Mouse (Mus musculus) embryonic facial prominence, embryonic 10.5 days (tissue): ENCODE results near the gene Klrc1. TPM values are rescaled to one million over a fixed set of nuclear protein-coding genes. Genes with fewer than 3 reads are reported as not detected.
"Not testable (repeated sequence)": the region's sequence is repeated elsewhere in the genome, so short reads cannot be mapped to it uniquely, and the experiment has no call there.

Experiments
- DNase-seq: peaks from one replicate; pipeline ENCODE4 v3.0.0-alpha.2; 2017; ENCODE audit warnings: low spot score
- H3K27ac ChIP-seq: fragments of 300-500 bp; sonication (generic); replicated peaks from 2 replicates; pipeline ENCODE4 v1.5.1; 2016; ENCODE audit warnings: mild to moderate bottlenecking
- H3K27me3 ChIP-seq: fragments of 300-500 bp; sonication (generic); replicated peaks from 2 replicates; pipeline ENCODE4 v1.6.1; 2016; ENCODE audit warnings: low read depth, mild to moderate bottlenecking; ENCODE audit not compliant: poor library complexity, severe bottlenecking
- H3K36me3 ChIP-seq: fragments of 300-500 bp; sonication (generic); replicated peaks from 2 replicates; pipeline ENCODE4 v1.6.1; 2016; ENCODE audit warnings: mild to moderate bottlenecking, moderate library complexity
- H3K4me1 ChIP-seq: fragments of 300-500 bp; sonication (generic); 2 replicates; pipeline ENCODE4 v1.6.1; 2016
- H3K4me3 ChIP-seq: fragments of 300-500 bp; sonication (generic); 2 replicates; pipeline ENCODE4 v1.5.1; 2016; ENCODE audit warnings: mild to moderate bottlenecking, moderate library complexity
- H3K9me3 ChIP-seq: fragments of 300-500 bp; sonication (generic); 2 replicates; pipeline ENCODE4 v1.6.1; 2016; ENCODE audit warnings: mild to moderate bottlenecking
- WGBS: fragments of 180-500 bp; shearing (Covaris S2); methylation state at CpG from one replicate; pipeline ENCODE4 v1.1.7; 2016; 5-methylcytosine and 5-hydroxymethylcytosine counted together
- polyA plus RNA-seq: library from polyadenylated mRNA; unstranded; fragments of >200 nt; fragmentation: Nextera tagmentation; extraction: Ambion mirVana; gene quantifications from 2 replicates; pipeline ENCODE4 v1.2.1, GENCODE M21; 2016

Klrc1 gene
- not detected in 2 replicates for polyA plus RNA-seq

- no peak for DNase-seq
- Histone ChIP-seq H3K27me3 (no peaks in the 10 kb centered on the region), H3K4me3 (no peak within 1 kb of the TSS), H3K36me3 (no peaks in the 10 kb centered on the region), H3K27ac (no peak within 1 kb of the TSS), H3K4me1 (no peaks in the 10 kb centered on the region), H3K9me3 (no peaks in the 10 kb centered on the region)
- 77% methylated on average over 3 of the region's 3 CpGs for WGBS
These were observed at the start of gene Klrc1 for GRCm38 (mm10) chr6:129678873-129679272. Gene Klrc1, minus strand, starts transcription at chr6:129678973.

DNA sequence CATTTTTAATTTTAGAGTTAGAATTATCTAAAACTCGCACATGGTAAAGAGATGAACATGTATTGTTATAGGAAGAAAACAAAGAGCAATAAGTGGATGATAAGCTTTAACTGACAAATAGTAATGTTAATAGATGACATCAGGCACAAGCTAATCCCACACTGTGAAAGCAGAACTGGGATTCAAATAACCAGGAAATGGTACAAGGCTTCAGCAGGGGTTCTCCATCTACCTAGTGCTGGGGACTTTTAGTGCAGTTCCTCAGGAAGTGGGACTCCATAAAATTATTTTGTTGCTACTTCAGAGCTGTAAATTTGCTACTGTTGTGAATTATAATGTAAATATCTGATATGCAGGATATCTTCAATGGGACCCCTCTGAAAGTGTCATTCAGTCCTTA lies 48.5 kb upstream of the Klrc1 start:
- Histone ChIP-seq H3K36me3 (no peaks in the 10 kb centered on the region), H3K27me3 (no peaks in the 10 kb centered on the region), H3K27ac (no peak overlapping the region), H3K9me3 (no peaks in the 10 kb centered on the region), H3K4me3 (no peak overlapping the region), H3K4me1 (no peaks in the 10 kb centered on the region)
- 86% methylated on average over 1 of the region's 1 CpGs for WGBS
- no peak for DNase-seq

GRCm38 (mm10) chr6:129721390-129721789 lies 42.6 kb upstream of the Klrc1 start:
- DNase-seq, result no peak
- Histone ChIP-seq H3K4me1 (no peaks in the 10 kb centered on the region), H3K9me3 (peaks cover 5% of the 10 kb centered on the region; the same call in 1 of the 2 replicates), H3K4me3 (no peak overlapping the region), H3K36me3 (no peaks in the 10 kb centered on the region), H3K27ac (no peak overlapping the region), H3K27me3 (no peaks in the 10 kb centered on the region)
- 54% methylated on average over 1 of the region's 1 CpGs for WGBS

- WGBS, result 46% methylated on average over 3 of the region's 3 CpGs
These were observed 41.7 kb upstream of the Klrc1 start for GRCm38 (mm10) chr6:129720487-129720886.

GRCm38 (mm10) chr6:129717032-129717431 lies 38.3 kb upstream of the Klrc1 start, which contains the start of gene Klri1:
Gene Klri1, minus strand, starts transcription at chr6:129717132.
- H3K4me1 ChIP-seq, result no peaks in the 10 kb centered on the region
- DNase-seq, result no peak
- no peaks in the 10 kb centered on the region for H3K27me3 ChIP-seq
- WGBS, result 93% methylated on average over 4 of the region's 4 CpGs
- H3K4me3 ChIP-seq, result no peak within 1 kb of the TSS
- no peak within 1 kb of the TSS for H3K27ac ChIP-seq
- no peaks in the 10 kb centered on the region for H3K36me3 ChIP-seq
- H3K9me3 ChIP-seq, result peaks cover 8% of the 10 kb centered on the region; the same call in 1 of the 2 replicates

More at GRCm38 (mm10) chr6:129720487-129720886, 41.7 kb upstream of the Klrc1 start:
- no peak for DNase-seq
- H3K4me3 ChIP-seq, result no peak overlapping the region
- H3K36me3 ChIP-seq, result no peaks in the 10 kb centered on the region
- H3K27me3 ChIP-seq, result no peaks in the 10 kb centered on the region
- peaks cover 5% of the 10 kb centered on the region; the same call in 1 of the 2 replicates for H3K9me3 ChIP-seq
- no peaks in the 10 kb centered on the region for H3K4me1 ChIP-seq
- no peak overlapping the region for H3K27ac ChIP-seq

DNA sequence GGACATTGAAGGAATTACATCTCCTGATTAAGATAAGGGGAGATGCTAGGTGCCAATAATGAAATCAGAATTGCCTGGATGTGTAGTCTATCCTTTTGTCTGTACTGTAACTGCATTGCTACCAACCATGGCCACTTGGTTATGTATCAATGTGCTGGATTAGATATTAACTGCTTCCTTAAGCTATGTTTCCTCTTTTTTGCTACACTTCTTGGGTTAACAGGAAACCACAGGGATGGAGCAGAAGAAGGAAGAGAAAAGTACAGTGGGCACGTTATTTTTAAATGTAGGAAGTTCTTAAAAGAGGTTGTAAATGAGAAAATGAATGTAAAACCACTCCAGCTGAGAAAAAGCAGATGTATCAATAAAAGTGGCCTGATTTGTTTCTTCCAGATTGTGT lies 34.8 kb upstream of the Klrc1 start:
- DNase-seq, result no peak
- whole genome bisulfite sequencing, result 46% methylated on average over 1 of the region's 1 CpGs

DNA sequence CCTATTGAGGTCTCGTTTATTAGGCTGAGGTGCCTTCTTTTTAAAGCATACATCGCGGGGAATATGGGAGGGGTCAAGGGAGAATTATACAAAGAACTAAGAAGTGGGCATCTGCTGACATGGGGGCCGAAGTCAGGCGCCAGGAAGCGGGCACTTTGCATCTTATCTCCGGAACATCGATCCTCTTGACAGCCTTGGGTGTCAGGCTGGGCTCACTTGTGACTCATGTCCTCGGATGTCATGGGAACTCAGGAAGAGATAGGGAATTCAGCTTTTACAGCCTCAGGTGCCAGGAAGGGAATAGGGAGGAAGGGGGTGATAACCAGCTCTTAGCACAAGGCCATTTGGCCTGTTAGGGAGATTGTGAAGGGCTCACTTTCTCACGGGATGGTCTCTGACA lies 12.7 kb upstream of the Klrc1 start:
- H3K36me3 ChIP-seq, H3K27me3 ChIP-seq, H3K4me3 ChIP-seq, DNase-seq, H3K27ac ChIP-seq, H3K4me1 ChIP-seq, H3K9me3 ChIP-seq: not testable (repeated sequence)
- 84% methylated on average over 10 of the region's 10 CpGs for WGBS

More for the DNA sequence above, 34.8 kb upstream of the Klrc1 start:
- Histone ChIP-seq H3K4me1 (no peaks in the 10 kb centered on the region), H3K9me3 (0 out of 2 replicates have a peak, but pooled peaks cover 5% of the 10 kb centered on the region), H3K27ac (no peak overlapping the region), H3K27me3 (no peaks in the 10 kb centered on the region), H3K36me3 (no peaks in the 10 kb centered on the region), H3K4me3 (no peak overlapping the region)

GRCm38 (mm10) chr6:129680379-129680778 lies 1.6 kb upstream of the Klrc1 start:
- Histone ChIP-seq H3K9me3 (0 out of 2 replicates have a peak, but pooled peaks cover 4% of the 10 kb centered on the region), H3K27ac (no peak overlapping the region), H3K4me1 (no peaks in the 10 kb centered on the region), H3K27me3 (no peaks in the 10 kb centered on the region), H3K4me3 (no peak overlapping the region), H3K36me3 (no peaks in the 10 kb centered on the region)
- WGBS, result 74% methylated on average over 1 of the region's 1 CpGs
- DNase-seq, result no peak

GRCm38 (mm10) chr6:129661301-129661700 lies 17.5 kb downstream of the Klrc1 start:
- H3K9me3 ChIP-seq, H3K27ac ChIP-seq, H3K4me3 ChIP-seq, DNase-seq, H3K27me3 ChIP-seq, H3K4me1 ChIP-seq, H3K36me3 ChIP-seq: not testable (repeated sequence)
- 80% methylated on average over 1 of the region's 3 CpGs for WGBS

DNA sequence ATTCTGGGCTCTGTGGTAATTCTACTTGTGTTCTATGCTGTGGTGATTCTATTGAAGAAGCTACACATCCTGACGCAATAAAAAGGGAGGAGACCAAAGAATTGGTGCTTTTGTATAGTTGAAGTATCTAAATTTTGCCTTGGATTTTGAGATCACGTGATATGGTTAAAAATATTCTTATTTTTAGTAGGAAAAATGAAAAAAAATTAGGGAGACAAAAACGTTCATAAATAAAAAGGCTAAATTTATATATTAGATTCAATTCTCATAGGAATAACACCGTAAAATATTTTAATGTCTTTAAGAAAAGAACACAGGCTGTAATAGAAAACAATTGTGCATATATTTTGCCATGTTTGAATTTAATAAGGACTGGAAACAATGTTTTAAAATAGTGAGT lies 18.2 kb downstream of the Klrc1 start, which contains the start of gene Klrc2:
Gene Klrc2, minus strand, starts transcription at position 101 of the 400 bp plus-strand sequence.
- H3K9me3 ChIP-seq, H3K4me3 ChIP-seq, H3K27me3 ChIP-seq, H3K27ac ChIP-seq, H3K4me1 ChIP-seq, H3K36me3 ChIP-seq, DNase-seq: not testable (repeated sequence)
- 78% methylated on average over 4 of the region's 4 CpGs for WGBS

- WGBS, result 90% methylated on average over 1 of the region's 3 CpGs
- DNase-seq, H3K4me1 ChIP-seq, H3K27me3 ChIP-seq, H3K9me3 ChIP-seq, H3K4me3 ChIP-seq, H3K27ac ChIP-seq, H3K36me3 ChIP-seq: not testable (repeated sequence)
These were observed 34.7 kb downstream of the Klrc1 start for GRCm38 (mm10) chr6:129644054-129644453.

DNA sequence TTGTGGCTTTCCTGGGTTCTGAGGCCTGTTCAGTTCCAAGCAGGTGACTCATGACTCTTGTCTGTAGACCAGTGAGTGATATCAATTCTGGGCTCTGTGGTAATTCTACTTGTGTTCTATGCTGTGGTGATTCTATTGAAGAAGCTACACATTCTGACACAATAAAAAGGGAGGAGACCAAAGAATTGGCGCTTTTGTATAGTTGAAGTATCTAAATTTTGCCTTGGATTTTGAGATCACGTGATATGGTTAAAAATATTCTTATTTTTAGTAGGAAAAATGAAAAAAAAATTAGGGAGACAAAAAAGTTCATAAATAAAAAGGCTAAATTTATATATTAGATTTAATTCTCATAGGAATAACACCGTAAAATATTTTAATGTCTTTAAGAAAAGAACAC lies 35.5 kb downstream of the Klrc1 start, which contains the start of gene Klrc3:
Gene Klrc3, minus strand, starts transcription at position 101 of the 400 bp plus-strand sequence.
- H3K4me1 ChIP-seq, H3K27ac ChIP-seq, H3K4me3 ChIP-seq, H3K9me3 ChIP-seq, DNase-seq, H3K36me3 ChIP-seq, H3K27me3 ChIP-seq: not testable (repeated sequence)
- WGBS, result 84% methylated on average over 3 of the region's 3 CpGs

- H3K9me3 ChIP-seq, H3K27ac ChIP-seq, H3K27me3 ChIP-seq, H3K36me3 ChIP-seq, DNase-seq, H3K4me1 ChIP-seq, H3K4me3 ChIP-seq: not testable (repeated sequence)
- WGBS, result 79% methylated on average over 2 of the region's 2 CpGs
These were observed 47.7 kb downstream of the Klrc1 start for GRCm38 (mm10) chr6:129631046-129631445.
